Mouse (Mus musculus) gastrocnemius, postnatal 14 days (tissue): Measurements from ENCODE around the gene Cdkn2aipnl. TPM values are rescaled to one million over a fixed set of nuclear protein-coding genes. Genes with fewer than 3 reads are reported as not detected.

Source experiments
- DNase-seq: peaks from one replicate; pipeline ENCODE4 v3.0.0; 2021; ENCODE audit warnings: mixed read lengths
- intact Hi-C: fragments of 180-260 bp; cut with DNase I; formaldehyde crosslinking; loops from one replicate; pipeline ENCODE4 v1.15.1; 2025; ENCODE audit warnings: low total_unique reads
- long read RNA-seq, 2 experiments: library from polyadenylated mRNA; stranded (forward); transcript quantifications; one replicate each; pipeline ENCODE4 v2.0.0; 2021
- total RNA-seq, 2 experiments: library from RNA; stranded (reverse); gene quantifications; 2 replicates each; pipeline ENCODE4 v1.2.3; 2021

Gene Cdkn2aipnl
- total RNA-seq = 10 to 100 TPM; 14.8 to 16.2 TPM
- long read RNA-seq, experiment 1, transcript Cdkn2aipnl-201 (3 exons, 1,832 nt) = major isoform, 15 of 21 reads
- long read RNA-seq, experiment 1, partial matches to known transcripts = 5 of 21 reads
- long read RNA-seq, experiment 1, other reads (novel, unspliced or antisense) = 1 of 21 reads
- long read RNA-seq, experiment 2, transcript Cdkn2aipnl-201 (3 exons, 1,832 nt) = major isoform, 15 of 18 reads
- long read RNA-seq, experiment 2, partial matches to known transcripts = 0 of 18 reads
- long read RNA-seq, experiment 2, other reads (novel, unspliced or antisense) = 3 of 18 reads

DNA sequence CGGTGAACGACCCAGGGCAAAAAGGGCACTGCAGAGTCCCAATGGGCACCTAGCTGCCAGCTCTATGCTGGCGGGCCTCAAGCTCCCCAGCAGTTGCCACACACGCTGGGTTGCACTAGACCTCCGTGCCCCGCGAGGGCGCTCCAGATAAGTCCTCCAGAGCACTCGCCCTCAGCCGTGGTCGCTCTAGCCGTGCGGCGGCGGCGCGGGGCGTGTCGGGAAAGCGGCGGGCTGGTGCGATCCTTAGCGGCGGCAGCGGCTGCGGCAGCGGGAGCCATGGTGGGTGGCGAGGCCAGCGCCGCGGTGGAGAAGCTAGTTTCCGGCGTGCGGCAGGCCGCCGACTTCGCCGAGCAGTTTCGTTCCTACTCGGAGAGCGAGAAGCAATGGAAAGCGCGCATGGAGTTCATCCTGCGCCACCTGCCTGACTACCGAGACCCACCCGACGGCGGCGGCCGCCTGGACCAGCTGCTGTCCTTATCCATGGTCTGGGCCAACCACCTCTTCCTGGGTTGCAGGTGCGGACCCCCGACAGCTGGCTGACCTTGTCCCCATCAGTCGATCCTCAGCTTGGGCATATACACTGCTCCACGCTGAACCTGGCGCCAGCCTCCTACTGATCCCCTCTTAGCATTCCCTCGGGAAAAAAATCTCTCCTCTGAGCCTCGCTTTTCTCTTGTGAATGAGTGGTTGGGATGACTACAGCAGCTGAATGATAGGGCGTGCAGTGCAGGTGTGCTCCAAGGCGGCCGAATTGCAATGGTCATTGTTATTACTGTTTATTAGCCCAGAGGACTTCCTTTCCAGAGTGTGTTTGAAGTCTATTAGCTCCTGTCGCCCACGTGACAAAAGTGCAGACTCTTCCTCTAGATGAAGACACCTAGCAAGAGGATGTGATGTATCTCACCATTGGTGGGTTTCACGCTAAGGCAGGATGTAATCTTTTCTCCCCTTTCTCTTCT is at the start of gene Cdkn2aipnl:
Gene Cdkn2aipnl (plus strand): TSS at position 219 of the 959 bp plus-strand sequence.
- intact Hi-C loops = loop anchor here (5.0 kb wide), 1 partner anchor 145 kb away; no protein-coding TSS in a partner anchor
- peak; percentile 96 for DNase-seq

DNA sequence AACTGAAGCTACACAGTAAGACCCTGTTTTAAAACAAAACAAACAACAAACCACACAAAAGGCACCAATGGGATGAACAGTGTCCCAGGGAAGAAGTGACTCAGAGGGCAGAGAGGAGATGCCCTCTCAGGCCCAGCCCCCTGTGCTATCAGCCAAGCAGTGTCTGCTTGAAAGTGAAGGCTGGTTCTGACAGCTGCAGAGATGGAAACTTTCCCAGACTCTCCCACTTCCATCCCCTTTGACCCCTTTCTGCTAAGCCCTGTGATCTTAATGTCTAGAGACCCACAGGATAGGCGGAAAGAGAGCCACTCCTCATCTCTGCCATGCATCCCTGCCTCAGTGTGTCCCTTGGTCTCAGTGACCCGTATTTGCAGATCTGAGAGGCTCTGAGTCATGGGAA is 49.5 kb upstream of the Cdkn2aipnl start:
- intact Hi-C loops = no loop called here
- DNase-seq = no peak

- intact Hi-C loops = no loop called here
These were observed 48.9 kb upstream of the Cdkn2aipnl start for GRCm38 (mm10) chr11:51918576-51918975.

GRCm38 (mm10) chr11:51921355-51922125 is 45.9 kb upstream of the Cdkn2aipnl start:
- intact Hi-C loops = no loop called here
- peak; percentile 80 for DNase-seq

More at GRCm38 (mm10) chr11:51918576-51918975, 48.9 kb upstream of the Cdkn2aipnl start:
- no peak for DNase-seq

DNA sequence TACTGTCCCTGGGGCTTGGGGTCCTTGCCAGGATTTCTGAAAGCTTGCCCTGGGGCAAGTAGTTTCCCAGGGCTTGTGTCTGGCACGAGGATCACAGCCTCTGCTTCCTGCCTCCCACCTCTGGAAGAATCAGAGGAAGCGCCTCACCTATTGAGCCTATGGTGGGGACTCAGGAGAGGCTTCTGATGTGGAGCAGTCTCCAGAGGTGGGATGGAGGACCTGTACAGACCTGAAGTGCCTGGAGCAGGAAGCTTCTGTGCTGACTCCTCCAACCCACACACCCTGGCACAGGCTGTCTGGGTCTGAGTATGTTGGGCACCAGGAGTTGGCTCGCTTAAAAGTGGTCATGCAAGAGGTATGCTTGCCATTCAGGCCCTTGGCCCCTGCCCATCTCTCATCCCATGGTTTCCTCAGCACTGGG is 45.0 kb upstream of the Cdkn2aipnl start:
- DNase-seq = peak; percentile 31
- intact Hi-C loops = no loop called here

DNA sequence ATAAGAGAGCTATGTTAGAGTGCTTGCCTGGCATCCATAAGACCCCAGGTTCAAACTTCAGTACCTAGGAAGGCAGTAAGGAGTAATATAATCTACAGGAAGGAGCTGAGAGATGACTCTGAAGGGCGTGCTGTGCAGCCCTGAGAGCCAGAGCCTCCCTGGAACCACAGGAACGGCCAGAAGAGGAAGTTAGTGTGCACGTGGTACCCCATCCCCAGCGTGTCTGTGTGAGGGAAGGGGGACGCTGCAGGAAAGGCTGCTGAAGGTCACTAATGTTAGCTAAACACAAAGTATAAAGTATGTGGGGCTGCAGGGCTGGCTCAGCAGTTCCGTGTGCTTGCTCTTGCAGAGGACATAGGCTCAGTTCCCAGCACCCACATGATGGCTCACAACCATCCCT is 41.9 kb upstream of the Cdkn2aipnl start:
- no peak for DNase-seq
- intact Hi-C loops = no loop called here

- DNase-seq = no peak
- intact Hi-C loops = no loop called here
These were observed 41.1 kb upstream of the Cdkn2aipnl start for GRCm38 (mm10) chr11:51926385-51926784.

DNA sequence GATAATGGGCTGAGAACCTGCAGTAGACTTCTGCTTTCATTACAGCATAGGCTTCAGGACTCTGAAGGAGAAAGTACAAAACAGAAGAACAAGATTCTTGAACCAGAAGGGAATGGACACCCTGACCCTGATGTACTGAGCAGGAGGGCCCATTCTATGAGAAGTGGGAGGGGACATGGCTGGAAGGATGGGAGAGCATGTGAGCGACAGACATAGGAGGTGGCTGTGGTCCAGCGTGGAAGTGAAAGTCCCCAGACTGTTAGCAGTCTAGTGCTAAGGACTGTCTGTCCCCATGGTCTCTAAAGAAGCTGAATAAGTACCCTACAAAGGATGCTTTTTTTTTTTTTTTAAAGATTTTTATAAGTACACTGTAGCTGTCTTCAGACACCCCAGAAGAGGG is 40.4 kb upstream of the Cdkn2aipnl start:
- intact Hi-C loops = no loop called here
- DNase-seq = no peak

DNA sequence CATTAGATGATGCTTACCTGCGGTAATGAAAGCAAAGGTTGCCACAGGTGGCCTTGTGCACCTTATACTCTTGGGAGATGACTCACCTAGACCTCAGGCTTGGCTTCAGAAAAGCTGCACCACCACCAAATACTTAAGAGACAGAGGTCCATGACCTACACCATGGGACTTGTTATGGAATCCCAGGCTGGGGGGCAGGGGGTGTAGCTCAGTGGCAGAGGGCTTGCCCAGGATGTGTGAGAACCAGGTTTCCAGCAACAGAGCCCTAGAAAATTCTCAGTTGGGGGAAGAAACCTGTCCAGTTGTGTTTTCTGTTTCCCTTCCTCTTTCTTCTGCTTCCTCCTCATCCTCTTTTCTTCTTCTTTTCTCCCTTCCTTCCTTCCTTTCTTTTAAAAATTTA is 36.3 kb upstream of the Cdkn2aipnl start:
- intact Hi-C loops = no loop called here
- DNase-seq = no peak

DNA sequence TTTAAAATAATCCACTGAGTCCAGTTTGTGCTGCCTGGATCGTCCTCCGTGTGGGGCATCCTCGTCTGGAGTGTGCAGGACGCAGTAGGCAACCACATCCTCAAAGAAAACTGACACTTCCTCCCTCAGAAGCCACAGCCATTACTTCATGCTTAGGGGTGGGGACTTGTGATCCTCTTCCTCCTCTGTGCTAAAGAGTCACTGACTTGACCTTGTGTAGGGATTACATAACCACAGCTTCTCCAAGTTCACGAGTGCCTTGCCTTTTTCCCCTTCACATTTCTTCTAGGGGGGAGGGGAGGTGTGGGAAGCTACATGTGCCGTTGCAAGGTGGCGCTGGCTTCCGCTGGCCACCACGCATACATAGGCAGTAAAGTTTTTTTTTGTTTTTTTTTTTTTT is 35.7 kb upstream of the Cdkn2aipnl start:
- intact Hi-C loops = no loop called here
- DNase-seq = no peak

DNA sequence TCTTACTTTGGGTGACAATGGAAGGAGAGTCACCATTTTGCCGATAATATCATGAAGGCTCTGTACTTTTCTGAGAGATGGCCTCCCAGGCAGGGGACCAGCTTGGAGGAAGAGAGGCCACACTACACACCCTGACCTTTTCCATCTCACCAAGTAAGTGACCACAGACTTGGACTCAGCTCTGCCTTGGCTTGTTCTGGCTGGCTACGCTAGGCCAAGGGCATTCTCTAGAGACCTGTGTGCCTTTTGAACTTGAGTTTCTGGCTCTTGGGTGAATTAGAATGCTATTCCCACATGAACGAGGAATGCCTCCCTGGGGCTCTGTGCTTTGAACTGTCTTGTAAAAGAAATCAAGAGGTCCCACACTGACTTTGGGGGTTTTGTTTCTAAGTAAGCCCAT is 33.2 kb upstream of the Cdkn2aipnl start:
- intact Hi-C loops = no loop called here
- DNase-seq = no peak

- no peak for DNase-seq
- intact Hi-C loops = no loop called here
These were observed 31.6 kb upstream of the Cdkn2aipnl start for GRCm38 (mm10) chr11:51935636-51936434.

DNA sequence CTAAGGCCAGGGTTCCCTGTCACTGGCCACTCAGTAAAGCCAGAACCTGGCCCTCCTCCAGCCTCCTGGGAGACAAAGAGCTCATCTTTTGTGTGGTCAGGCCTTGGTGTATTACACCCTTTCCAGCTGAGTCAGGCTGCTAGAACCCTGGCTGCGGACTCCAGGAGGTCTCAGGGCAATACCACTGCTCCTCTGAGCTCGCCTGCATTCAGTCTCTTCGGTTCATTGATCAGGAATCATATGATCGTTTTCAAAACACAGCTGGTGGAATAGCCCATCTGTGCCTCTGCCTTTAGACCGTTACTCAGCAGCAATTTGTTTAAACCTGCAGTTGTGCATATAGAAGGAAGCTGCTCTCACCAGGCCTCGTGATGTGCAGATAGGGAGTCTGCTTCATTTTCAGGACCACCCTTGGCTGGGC is 30.1 kb upstream of the Cdkn2aipnl start:
- DNase-seq = no peak
- intact Hi-C loops = no loop called here

GRCm38 (mm10) chr11:51938817-51939589 is 28.5 kb upstream of the Cdkn2aipnl start:
- DNase-seq = no peak
- intact Hi-C loops = no loop called here

GRCm38 (mm10) chr11:51939590-51939955 is 27.9 kb upstream of the Cdkn2aipnl start:
- intact Hi-C loops = no loop called here
- no peak for DNase-seq

DNA sequence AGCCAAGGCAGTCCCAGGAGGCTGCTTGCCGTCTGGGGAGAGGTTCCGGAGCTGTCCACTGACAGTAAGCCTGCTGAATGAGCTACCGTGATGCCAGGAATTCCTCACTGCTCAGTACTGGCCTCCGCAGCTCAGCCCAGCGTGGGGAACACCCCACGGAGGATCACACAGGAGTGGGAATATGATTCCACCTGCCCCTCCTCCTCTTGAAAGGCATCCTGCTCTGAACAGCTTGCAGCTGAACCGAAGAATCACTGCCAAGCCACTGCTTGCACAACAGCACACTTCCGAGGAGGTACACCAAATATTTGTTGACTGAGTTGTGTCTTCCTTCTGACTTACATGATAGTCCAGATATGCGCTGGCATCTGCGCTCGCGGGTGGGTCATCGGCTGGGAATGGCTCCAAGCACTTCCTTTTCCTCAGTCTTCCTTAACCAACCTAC is 26.9 kb upstream of the Cdkn2aipnl start:
- DNase-seq = peak; percentile 52
- intact Hi-C loops = no loop called here

- intact Hi-C loops = no loop called here
- DNase-seq = peak; percentile 63
These were observed 24.6 kb upstream of the Cdkn2aipnl start for GRCm38 (mm10) chr11:51942602-51943499.
